Mouse (Mus musculus): Measurements from ENCODE around the gene Bik.

DNA sequence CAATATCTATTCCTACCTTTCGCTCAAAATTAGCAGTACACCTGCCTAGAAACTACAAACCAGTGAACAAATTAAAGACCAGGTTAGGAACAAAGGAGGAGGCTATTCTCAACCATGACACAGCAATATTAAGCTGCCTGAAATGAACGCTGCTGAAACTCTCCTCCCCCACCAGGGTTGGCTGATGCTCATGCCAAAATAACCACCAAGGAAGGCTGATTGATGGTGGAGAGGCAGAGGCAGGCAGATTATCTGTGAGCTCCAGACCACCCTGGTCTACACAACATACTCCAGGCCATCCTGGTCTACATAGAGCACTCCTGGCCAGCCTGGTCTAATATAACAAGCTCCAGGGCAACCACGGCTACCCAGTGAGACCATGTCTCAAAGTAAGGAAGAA, 31.5 kb upstream of the Bik start:
- TF ChIP-seq CTCF (conservative IDR thresholded peaks at IDR 0.05 in 1 of 2, IDR thresholded peaks at IDR 0.05 in 1 of 2; ENCODE audit: low read depth in 2 of 2, low read length in 2 of 2) (no peak), KAT2A (IDR thresholded peaks at IDR 0.05; ENCODE audit: insufficient replicate concordance, low read length) (no peak), MAFK (IDR thresholded peaks at IDR 0.05; ENCODE audit: insufficient replicate concordance, low read length) (no peak), USF2 (conservative IDR thresholded peaks at IDR 0.05; ENCODE audit: low read depth, low read length) (no peak), ZMIZ1 (IDR thresholded peaks at IDR 0.05; ENCODE audit: low read depth, low read length) (no peak)

All from CH12.LX (cell line).